Mouse (Mus musculus): ENCODE results near the gene Tdrd5. TPM values are rescaled to one million over a fixed set of nuclear protein-coding genes. Genes with fewer than 3 reads are reported as not detected.
A peak's percentile ranks its signal among the peaks of the same experiment; 100 is the strongest.
"Not testable (repeated sequence)": the region's sequence is repeated elsewhere in the genome, so short reads cannot be mapped to it uniquely, and the experiment has no call there.

Gene Tdrd5
- polyA plus RNA-seq, 1 experiment from 2014 or later: not detected

GRCm38 (mm10) chr1:156308595-156308994 is 5.1 kb upstream of the Tdrd5 start:
- Histone ChIP-seq H3K4me3 (ENCODE audit: low read depth, low read length) (no peak overlapping the region), H3K27me3 (ENCODE audit: control insufficient read depth, insufficient read depth, low read length) (peaks cover 37% of the 10 kb centered on the region), H3K36me3 (ENCODE audit: control insufficient read depth, insufficient read depth, low read length) (no peaks in the 10 kb centered on the region), H3K4me2 (no peak overlapping the region), H3K4me1 (ENCODE audit: control insufficient read depth, insufficient read depth, low read length) (peaks cover 6% of the 10 kb centered on the region), H3K9ac (ENCODE audit: low read length) (no peak overlapping the region), H3K27ac (ENCODE audit: low read depth, low read length) (no peak overlapping the region), H3K9me3 (ENCODE audit: control insufficient read depth, low read length) (no peaks in the 10 kb centered on the region)
- DNase-seq (ENCODE audit: low spot score, missing footprints) (no peak), ATAC-seq (ENCODE audit: low FRiP score) (no peak)
- WGBS: 88% methylated on average over 1 of the region's 1 CpGs

- no peaks in the 10 kb centered on the region for H3K4me1 ChIP-seq (ENCODE audit: control insufficient read depth, insufficient read depth, low read length)
- no peaks in the 10 kb centered on the region for H3K9me3 ChIP-seq (ENCODE audit: control insufficient read depth, low read length)
- no peak overlapping the region for H3K9ac ChIP-seq (ENCODE audit: low read length)
- ATAC-seq (ENCODE audit: low FRiP score): no peak
- 96% methylated on average over 6 of the region's 6 CpGs for WGBS
- peak; percentile 62 for DNase-seq (ENCODE audit: low spot score, missing footprints)
- no peak overlapping the region for H3K4me2 ChIP-seq
- H3K36me3 ChIP-seq (ENCODE audit: control insufficient read depth, insufficient read depth, low read length): no peaks in the 10 kb centered on the region
- H3K27ac ChIP-seq (ENCODE audit: low read depth, low read length): no peak overlapping the region
- no peak overlapping the region for H3K4me3 ChIP-seq (ENCODE audit: low read depth, low read length)
- H3K27me3 ChIP-seq (ENCODE audit: control insufficient read depth, insufficient read depth, low read length): no peaks in the 10 kb centered on the region
Observed at GRCm38 (mm10) chr1:156290016-156290415, 13.4 kb downstream of the Tdrd5 start.

GRCm38 (mm10) chr1:156289222-156289587 is 14.3 kb downstream of the Tdrd5 start:
- not testable (repeated sequence) for DNase-seq (ENCODE audit: low spot score, missing footprints); H3K27me3 ChIP-seq (ENCODE audit: control insufficient read depth, insufficient read depth, low read length); H3K9me3 ChIP-seq (ENCODE audit: control insufficient read depth, low read length); ATAC-seq (ENCODE audit: low FRiP score); H3K4me3 ChIP-seq (ENCODE audit: low read depth, low read length); H3K9ac ChIP-seq (ENCODE audit: low read length); H3K36me3 ChIP-seq (ENCODE audit: control insufficient read depth, insufficient read depth, low read length); H3K27ac ChIP-seq (ENCODE audit: low read depth, low read length); H3K4me2 ChIP-seq; H3K4me1 ChIP-seq (ENCODE audit: control insufficient read depth, insufficient read depth, low read length)
- WGBS: 79% methylated on average over 9 of the region's 10 CpGs

GRCm38 (mm10) chr1:156288556-156289221 is 14.8 kb downstream of the Tdrd5 start:
- H3K27me3 ChIP-seq (ENCODE audit: control insufficient read depth, insufficient read depth, low read length): no peaks in the 10 kb centered on the region
- no peaks in the 10 kb centered on the region for H3K9me3 ChIP-seq (ENCODE audit: control insufficient read depth, low read length)
- ATAC-seq (ENCODE audit: low FRiP score) (no peak), DNase-seq (ENCODE audit: low spot score, missing footprints) (no peak)
- H3K9ac ChIP-seq (ENCODE audit: low read length): no peak overlapping the region
- H3K4me2 ChIP-seq: no peak overlapping the region
- H3K4me3 ChIP-seq (ENCODE audit: low read depth, low read length): no peak overlapping the region
- no peaks in the 10 kb centered on the region for H3K4me1 ChIP-seq (ENCODE audit: control insufficient read depth, insufficient read depth, low read length)
- H3K27ac ChIP-seq (ENCODE audit: low read depth, low read length): no peak overlapping the region
- 90% methylated on average over 9 of the region's 9 CpGs for WGBS
- H3K36me3 ChIP-seq (ENCODE audit: control insufficient read depth, insufficient read depth, low read length): no peaks in the 10 kb centered on the region

GRCm38 (mm10) chr1:156285541-156285896 is 17.9 kb downstream of the Tdrd5 start:
- ATAC-seq (ENCODE audit: low FRiP score) (no peak), DNase-seq (ENCODE audit: low spot score, missing footprints) (no peak)
- Histone ChIP-seq H3K9me3 (ENCODE audit: control insufficient read depth, low read length) (no peaks in the 10 kb centered on the region), H3K27ac (ENCODE audit: low read depth, low read length) (no peak overlapping the region), H3K9ac (ENCODE audit: low read length) (no peak overlapping the region), H3K4me3 (ENCODE audit: low read depth, low read length) (no peak overlapping the region), H3K4me1 (ENCODE audit: control insufficient read depth, insufficient read depth, low read length) (no peaks in the 10 kb centered on the region), H3K36me3 (ENCODE audit: control insufficient read depth, insufficient read depth, low read length) (no peaks in the 10 kb centered on the region), H3K4me2 (no peak overlapping the region), H3K27me3 (ENCODE audit: control insufficient read depth, insufficient read depth, low read length) (no peaks in the 10 kb centered on the region)
- 86% methylated on average over 5 of the region's 5 CpGs for WGBS

GRCm38 (mm10) chr1:156284851-156285540 is 18.5 kb downstream of the Tdrd5 start:
- ATAC-seq (ENCODE audit: low FRiP score) (no peak), DNase-seq (ENCODE audit: low spot score, missing footprints) (no peak)
- no peak overlapping the region for H3K27ac ChIP-seq (ENCODE audit: low read depth, low read length)

GRCm38 (mm10) chr1:156284207-156284606 is 19.3 kb downstream of the Tdrd5 start:
- no peaks in the 10 kb centered on the region for H3K9me3 ChIP-seq (ENCODE audit: control insufficient read depth, low read length)
- H3K36me3 ChIP-seq (ENCODE audit: control insufficient read depth, insufficient read depth, low read length): no peaks in the 10 kb centered on the region
- no peak overlapping the region for H3K4me3 ChIP-seq (ENCODE audit: low read depth, low read length)
- 80% methylated on average over 10 of the region's 10 CpGs for WGBS
- H3K9ac ChIP-seq (ENCODE audit: low read length): no peak overlapping the region
- H3K4me1 ChIP-seq (ENCODE audit: control insufficient read depth, insufficient read depth, low read length): no peaks in the 10 kb centered on the region
- DNase-seq (ENCODE audit: low spot score, missing footprints) (no peak), ATAC-seq (ENCODE audit: low FRiP score) (no peak)
- no peak overlapping the region for H3K4me2 ChIP-seq
- H3K27me3 ChIP-seq (ENCODE audit: control insufficient read depth, insufficient read depth, low read length): no peaks in the 10 kb centered on the region
- H3K27ac ChIP-seq (ENCODE audit: low read depth, low read length): no peak overlapping the region

More at GRCm38 (mm10) chr1:156284851-156285540, 18.5 kb downstream of the Tdrd5 start:
- Histone ChIP-seq H3K4me1 (ENCODE audit: control insufficient read depth, insufficient read depth, low read length) (no peaks in the 10 kb centered on the region), H3K4me2 (no peak overlapping the region), H3K9me3 (ENCODE audit: control insufficient read depth, low read length) (no peaks in the 10 kb centered on the region), H3K4me3 (ENCODE audit: low read depth, low read length) (no peak overlapping the region), H3K27me3 (ENCODE audit: control insufficient read depth, insufficient read depth, low read length) (no peaks in the 10 kb centered on the region), H3K9ac (ENCODE audit: low read length) (no peak overlapping the region), H3K36me3 (ENCODE audit: control insufficient read depth, insufficient read depth, low read length) (no peaks in the 10 kb centered on the region)
- 40% methylated on average over 9 of the region's 9 CpGs for WGBS

GRCm38 (mm10) chr1:156280131-156280530 is 23.3 kb downstream of the Tdrd5 start:
- no peak overlapping the region for H3K27ac ChIP-seq (ENCODE audit: low read depth, low read length)
- no peak for DNase-seq (ENCODE audit: low spot score, missing footprints)
- no peaks in the 10 kb centered on the region for H3K27me3 ChIP-seq (ENCODE audit: control insufficient read depth, insufficient read depth, low read length)
- no peaks in the 10 kb centered on the region for H3K4me1 ChIP-seq (ENCODE audit: control insufficient read depth, insufficient read depth, low read length)
- no peak overlapping the region for H3K9ac ChIP-seq (ENCODE audit: low read length)
- H3K9me3 ChIP-seq (ENCODE audit: control insufficient read depth, low read length): no peaks in the 10 kb centered on the region
- no peak overlapping the region for H3K4me2 ChIP-seq
- ATAC-seq (ENCODE audit: low FRiP score): no peak
- H3K4me3 ChIP-seq (ENCODE audit: low read depth, low read length): no peak overlapping the region
- WGBS: 86% methylated on average over 7 of the region's 7 CpGs
- no peaks in the 10 kb centered on the region for H3K36me3 ChIP-seq (ENCODE audit: control insufficient read depth, insufficient read depth, low read length)

GRCm38 (mm10) chr1:156273647-156274046 is 29.8 kb downstream of the Tdrd5 start:
- 66% methylated on average over 7 of the region's 7 CpGs for WGBS
- Histone ChIP-seq H3K4me3 (ENCODE audit: low read depth, low read length) (no peak overlapping the region), H3K27me3 (ENCODE audit: control insufficient read depth, insufficient read depth, low read length) (no peaks in the 10 kb centered on the region), H3K9me3 (ENCODE audit: control insufficient read depth, low read length) (no peaks in the 10 kb centered on the region), H3K36me3 (ENCODE audit: control insufficient read depth, insufficient read depth, low read length) (no peaks in the 10 kb centered on the region), H3K4me1 (ENCODE audit: control insufficient read depth, insufficient read depth, low read length) (no peaks in the 10 kb centered on the region), H3K4me2 (no peak overlapping the region), H3K27ac (ENCODE audit: low read depth, low read length) (no peak overlapping the region), H3K9ac (ENCODE audit: low read length) (no peak overlapping the region)
- DNase-seq (ENCODE audit: low spot score, missing footprints): no peak
- ATAC-seq (ENCODE audit: low FRiP score): no peak

Measured in midbrain, embryonic 11.5 days (tissue).